Mouse (Mus musculus): ENCODE data around the gene Psmd9.
"Not testable (repeated sequence)": the region's sequence is repeated elsewhere in the genome, so short reads cannot be mapped to it uniquely, and the experiment has no call there.

Psmd9 gene

GRCm38 (mm10) chr5:123192606-123193150, 23.5 kb downstream of the Psmd9 start:
- peak in 1 of 2 experiments; percentile 38 for DNase-seq (ENCODE audit: low spot score in 2 of 2)

- DNase-seq (ENCODE audit: low spot score in 2 of 2) = no peak
Measured at GRCm38 (mm10) chr5:123193436-123193835, 24.2 kb downstream of the Psmd9 start.

GRCm38 (mm10) chr5:123194856-123195255, 25.6 kb downstream of the Psmd9 start:
- DNase-seq (ENCODE audit: low spot score in 2 of 2) = peak in 1 of 2 experiments; percentile 53

GRCm38 (mm10) chr5:123195500-123196000, 26.3 kb downstream of the Psmd9 start:
- DNase-seq (ENCODE audit: low spot score in 2 of 2) = peak in 1 of 2 experiments; percentile 43

DNA sequence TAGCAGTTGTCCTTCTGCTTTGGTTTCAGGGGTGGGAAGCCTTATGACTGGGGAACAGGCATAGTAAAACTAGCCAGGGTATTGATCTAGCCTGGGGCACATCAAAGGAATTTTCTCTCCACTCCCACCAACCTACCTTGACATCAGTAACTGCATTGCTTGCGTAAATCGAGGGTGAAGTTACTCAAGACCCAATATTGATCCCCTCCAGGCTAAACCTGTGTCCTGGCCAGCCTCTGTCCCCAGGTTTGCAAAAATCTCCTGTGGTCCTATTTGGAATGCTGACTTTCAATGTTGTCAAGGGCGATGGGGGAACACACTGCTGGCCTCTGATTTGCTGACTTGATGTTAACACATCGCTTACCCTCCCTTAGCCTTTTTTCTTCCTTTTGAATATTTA, 27.5 kb downstream of the Psmd9 start:
- no peak for DNase-seq (ENCODE audit: low spot score in 2 of 2)

GRCm38 (mm10) chr5:123198523-123198922, 29.3 kb downstream of the Psmd9 start:
- no peak for DNase-seq (ENCODE audit: low spot score in 2 of 2)

GRCm38 (mm10) chr5:123200816-123201522, 31.8 kb downstream of the Psmd9 start:
- DNase-seq (ENCODE audit: low spot score in 2 of 2) = not testable (repeated sequence)

- no peak for DNase-seq (ENCODE audit: low spot score in 2 of 2)
Measured at GRCm38 (mm10) chr5:123201523-123201892, 32.3 kb downstream of the Psmd9 start.

DNA sequence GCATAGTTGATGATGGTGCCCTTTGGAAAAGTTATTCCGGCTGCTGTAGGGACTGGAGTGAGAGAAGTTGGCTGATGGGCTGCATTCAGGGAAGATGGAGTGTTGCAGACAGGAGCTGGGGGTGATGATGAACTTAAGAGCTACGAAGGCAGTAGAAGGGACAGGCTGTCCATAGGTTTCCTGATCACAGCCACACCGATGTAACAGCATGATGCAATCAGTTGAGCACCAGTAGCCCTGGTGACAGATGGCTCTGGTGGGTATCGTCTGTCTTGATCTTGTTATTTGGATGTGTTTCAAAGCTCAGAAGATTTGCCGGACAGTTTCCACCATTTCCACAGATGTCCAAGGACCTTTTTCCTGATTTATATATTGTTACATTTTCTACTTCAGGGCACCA, 32.8 kb downstream of the Psmd9 start:
- no peak for DNase-seq (ENCODE audit: low spot score in 2 of 2)

- not testable (repeated sequence) for DNase-seq (ENCODE audit: low spot score in 2 of 2)
Measured at GRCm38 (mm10) chr5:123202771-123203170, 33.6 kb downstream of the Psmd9 start.

GRCm38 (mm10) chr5:123203591-123203990, 34.4 kb downstream of the Psmd9 start:
- not testable (repeated sequence) for DNase-seq (ENCODE audit: low spot score in 2 of 2)

DNA sequence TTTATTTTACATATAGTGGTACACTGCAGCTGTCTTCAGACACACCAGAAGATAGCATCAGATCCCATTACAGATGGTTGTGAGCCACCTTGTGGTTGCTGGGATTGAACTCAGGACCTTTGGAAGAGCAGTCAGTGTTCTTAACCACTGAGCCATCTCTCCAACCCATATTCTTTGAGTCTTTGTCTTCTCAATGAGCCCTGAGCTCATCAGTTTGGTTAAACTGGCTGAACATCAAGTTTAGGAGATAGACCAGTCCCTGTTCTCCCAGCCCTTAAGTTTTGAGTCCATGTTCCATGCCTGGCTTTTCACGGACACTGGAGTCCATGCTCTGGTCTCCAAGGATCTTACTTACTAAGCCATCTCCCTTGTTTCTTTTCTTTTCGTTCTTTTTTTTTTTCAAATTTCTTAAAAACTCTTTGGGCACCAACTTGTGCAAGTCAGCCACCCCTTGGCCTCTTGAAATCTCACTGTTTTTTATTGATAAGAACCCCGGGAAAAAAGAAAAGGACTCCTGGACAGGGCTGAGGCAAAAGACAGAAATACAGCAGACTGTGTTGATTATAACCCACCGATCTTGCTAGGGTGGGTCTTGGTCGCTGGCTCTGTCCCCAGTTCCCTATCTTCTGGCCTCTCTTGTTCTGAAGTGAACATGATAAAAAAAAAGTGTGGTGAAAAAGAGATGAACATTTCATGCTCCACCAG, 53.3 kb downstream of the Psmd9 start:
- DNase-seq (ENCODE audit: low spot score in 2 of 2) = not testable (repeated sequence)

DNA sequence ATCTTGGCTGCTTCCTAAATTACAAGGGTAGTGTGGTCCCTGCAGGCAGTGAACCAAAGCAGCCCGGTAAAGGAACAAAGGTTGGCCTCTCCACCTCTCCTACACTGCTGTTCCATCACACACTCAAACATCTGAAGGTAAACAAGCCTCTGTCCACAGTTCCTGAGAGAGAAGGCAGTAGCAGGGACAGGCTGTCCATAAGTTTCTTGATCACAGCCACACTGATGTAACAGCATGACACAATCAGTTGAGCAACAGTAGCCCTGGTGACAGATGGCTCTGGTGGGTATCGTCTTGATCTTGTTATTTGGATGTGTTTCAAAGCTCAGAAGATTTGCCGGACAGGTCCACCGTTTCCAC, 53.8 kb downstream of the Psmd9 start:
- DNase-seq (ENCODE audit: low spot score in 2 of 2) = no peak

DNA sequence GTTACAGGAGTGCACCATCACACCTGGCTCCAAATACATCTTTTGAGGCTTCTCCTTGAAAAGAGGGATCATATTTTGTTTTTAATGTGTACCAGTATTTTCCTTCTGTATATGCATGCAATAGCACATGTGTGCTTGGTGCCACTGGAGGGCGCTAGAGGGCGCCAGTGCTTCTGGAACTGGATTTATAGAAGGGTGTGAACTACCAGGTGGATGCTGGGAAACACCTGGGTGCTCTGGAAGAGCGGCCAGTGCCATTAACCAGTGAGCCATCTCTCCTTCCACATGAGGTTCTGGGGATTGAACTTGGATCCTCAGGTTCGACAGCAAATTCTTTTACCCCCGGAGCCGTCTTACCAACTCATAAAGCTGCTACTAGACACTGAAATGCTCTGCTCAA, 54.6 kb downstream of the Psmd9 start:
- DNase-seq (ENCODE audit: low spot score in 2 of 2) = not testable (repeated sequence)

- DNase-seq (ENCODE audit: low spot score in 2 of 2) = no peak
Measured at GRCm38 (mm10) chr5:123226851-123227250, 57.6 kb downstream of the Psmd9 start.

DNA sequence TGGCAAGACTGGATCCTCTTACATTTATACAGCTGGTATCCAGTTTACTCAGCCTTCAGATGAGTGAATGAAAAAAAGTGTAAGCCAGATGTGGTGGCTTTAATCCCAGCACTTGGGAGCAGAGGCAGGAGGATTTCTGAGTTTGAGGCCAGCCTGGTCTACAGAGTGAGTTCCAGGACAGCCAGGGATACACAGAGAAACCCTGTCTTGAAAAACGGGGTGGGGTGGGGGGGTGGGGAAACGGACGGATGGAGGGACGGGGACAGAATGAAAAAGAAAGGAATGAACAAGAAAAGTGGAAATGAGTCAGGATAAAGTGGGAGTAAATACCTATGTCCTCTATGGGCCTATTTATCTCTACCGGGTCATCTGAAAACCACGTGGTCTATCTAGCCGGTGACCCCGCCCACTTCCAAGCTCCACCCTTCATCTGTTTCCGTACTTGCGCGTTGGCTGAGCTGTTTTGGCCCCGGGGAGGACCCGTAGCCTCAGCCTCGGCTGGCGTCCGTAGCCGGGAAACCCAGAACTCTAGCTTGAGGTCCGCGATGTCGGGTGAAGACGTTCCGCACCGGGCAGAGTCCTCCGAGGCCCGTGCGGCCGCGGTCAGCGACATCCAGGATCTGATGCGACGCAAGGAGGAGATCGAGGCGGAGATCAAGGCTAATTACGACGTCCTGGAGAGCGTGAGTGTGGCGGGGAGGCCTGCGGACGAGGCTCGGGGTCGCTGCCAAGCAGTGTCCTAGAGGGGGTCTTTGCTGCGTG, 58.7 kb downstream of the Psmd9 start:
- DNase-seq (ENCODE audit: low spot score in 2 of 2) = peak; percentile 91 to 96

GRCm38 (mm10) chr5:123228524-123228922, 59.3 kb downstream of the Psmd9 start:
- DNase-seq (ENCODE audit: low spot score in 2 of 2) = peak in 1 of 2 experiments; percentile 46

DNA sequence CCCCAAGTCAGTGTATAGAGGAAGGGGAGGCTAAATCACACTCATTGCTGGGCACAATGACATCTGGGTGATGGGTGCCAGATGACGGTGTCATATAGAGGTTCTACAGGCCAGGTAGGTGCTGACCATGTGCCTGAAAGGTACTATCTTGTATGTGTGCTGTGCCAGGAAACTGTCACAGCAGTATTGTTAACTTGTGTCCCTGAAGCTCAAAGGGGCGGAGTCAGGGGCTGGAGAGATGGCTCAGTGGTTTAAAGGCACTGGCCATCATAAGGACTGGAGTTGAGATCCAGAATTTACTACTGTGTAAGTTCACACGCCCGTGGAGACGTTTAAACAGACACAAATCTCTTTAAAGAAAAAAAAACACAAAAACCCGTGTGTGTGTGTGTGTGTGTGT, 60.1 kb downstream of the Psmd9 start:
- no peak for DNase-seq (ENCODE audit: low spot score in 2 of 2)

DNA sequence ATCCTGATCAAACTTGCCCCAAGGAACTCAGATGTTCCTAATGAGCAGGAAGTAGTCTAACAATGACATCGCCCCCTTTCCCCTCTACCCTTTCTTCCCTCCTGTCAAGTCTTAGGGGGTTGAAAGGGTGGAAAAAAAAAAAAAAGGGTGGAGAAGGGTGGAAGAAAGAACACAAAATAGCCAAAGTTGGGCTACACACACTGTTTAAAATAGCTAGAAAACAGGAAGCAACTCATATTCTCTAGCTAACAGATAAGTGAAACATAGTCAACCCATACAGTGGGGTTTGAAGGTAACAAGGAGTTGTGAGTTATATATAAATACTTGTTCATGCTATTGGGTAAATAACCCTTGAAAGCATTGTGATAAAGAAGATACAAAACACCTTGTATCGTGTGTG, 63.0 kb downstream of the Psmd9 start:
- DNase-seq (ENCODE audit: low spot score in 2 of 2) = no peak

GRCm38 (mm10) chr5:123235731-123236130, 66.5 kb downstream of the Psmd9 start:
- DNase-seq (ENCODE audit: low spot score in 2 of 2) = peak; percentile 27 to 59

DNA sequence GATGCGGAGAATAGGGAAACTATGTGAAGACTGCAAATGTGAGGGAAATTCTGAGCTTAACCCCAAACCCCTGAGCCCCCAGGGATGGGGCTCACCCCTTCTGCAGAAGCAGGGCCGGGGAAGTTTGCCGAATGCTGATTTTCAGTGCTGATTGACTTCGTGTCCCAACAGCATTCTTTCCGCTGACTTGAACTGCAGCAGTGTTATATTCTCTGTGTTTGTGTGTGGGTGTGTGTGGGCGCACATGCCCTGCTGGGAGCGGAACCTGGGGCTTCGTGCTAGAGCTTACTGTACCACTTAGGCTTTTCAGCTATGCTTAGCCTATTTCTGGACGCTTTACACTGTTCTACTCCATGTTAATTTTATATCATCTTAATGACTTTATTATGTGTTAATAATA, 67.2 kb downstream of the Psmd9 start:
- peak in 1 of 2 experiments; percentile 49 for DNase-seq (ENCODE audit: low spot score in 2 of 2)

- DNase-seq (ENCODE audit: low spot score in 2 of 2) = peak; percentile 24 to 61
Measured at GRCm38 (mm10) chr5:123239501-123239900, 70.3 kb downstream of the Psmd9 start.
